8 mouse cellular contexts compared by ENCODE assay signal in the genomic region with DNA sequence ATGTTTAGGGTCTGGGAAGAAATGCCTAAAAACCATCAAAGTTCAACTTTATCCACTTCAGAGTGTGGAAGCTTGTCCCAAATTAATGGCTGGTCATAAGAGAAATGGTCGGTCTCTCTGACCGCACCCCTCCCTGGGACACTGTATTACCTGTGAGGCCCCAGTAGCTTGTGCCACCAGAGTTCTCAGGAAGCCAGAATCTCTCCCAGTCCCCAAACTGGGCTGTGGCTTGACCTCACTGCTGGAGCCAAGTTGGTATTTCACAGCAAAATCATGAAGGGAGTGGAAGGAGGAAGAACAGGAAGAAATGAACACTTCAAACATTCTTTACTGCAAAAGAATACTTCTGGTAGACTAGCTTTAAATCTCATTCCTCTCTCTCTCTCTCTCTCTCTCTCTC. TPM values are rescaled to one million over a fixed set of nuclear protein-coding genes. Genes with fewer than 3 reads are reported as not detected.
DNase-seq lines count a peak whose midpoint lies in the region; ATAC-seq and TF ChIP-seq lines count a peak whose summit lies in the region.

No protein-coding gene starts in this region.

- H3K4me2 ChIP-seq in lung, embryonic 14.5 days = peak overlapping the region; percentile 83
- H3K4me2 ChIP-seq in forebrain, embryonic 14.5 days (ENCODE audit: low read length) = peak overlapping the region; percentile 87
- peak overlapping the region; percentile 88 for H3K4me2 ChIP-seq in limb, embryonic 13.5 days (replicated peaks)

- 30% methylated on average over 2 of the region's 2 CpGs for WGBS in lung, embryonic 14.5 days
- WGBS in forebrain, embryonic 14.5 days = 31% methylated on average over 2 of the region's 2 CpGs
- 31% methylated on average over 2 of the region's 2 CpGs for WGBS in limb, embryonic 13.5 days
- WGBS in olfactory bulb, adult 2 months = 18% methylated on average over 2 of the region's 2 CpGs

- no peak for ATAC-seq in lung, embryonic 14.5 days (ENCODE audit: insufficient read depth)
- no peak for ATAC-seq in forebrain, embryonic 14.5 days
- ATAC-seq in limb, embryonic 13.5 days (ENCODE audit: low FRiP score, low read depth) = no peak

- DNase-seq in lung, embryonic 14.5 days = peak; percentile 44
- no peak for DNase-seq in lung, postnatal 14 days
- DNase-seq in forebrain, embryonic 14.5 days (ENCODE audit: low spot score) = no peak
- DNase-seq in thymus, postnatal 0 days (ENCODE audit: low spot score) = no peak
- no peak for DNase-seq in left cerebral cortex, adult 11 months (ENCODE audit: low spot score)
- DNase-seq in embryo, embryonic 10.5 days (ENCODE audit: low spot score) = no peak

- no peak for TF ChIP-seq CTCF in lung, embryonic 14.5 days (IDR thresholded peaks at IDR 0.05; ENCODE audit: low read depth)
- no peak for TF ChIP-seq CTCF in olfactory bulb, adult 2 months (IDR thresholded peaks at IDR 0.05; ENCODE audit: insufficient read depth, low read depth, low read length)

- H3K4me3 ChIP-seq in lung, embryonic 14.5 days (ENCODE audit: low read depth, low read length) = peak overlapping the region; percentile 85
- H3K4me3 ChIP-seq in forebrain, embryonic 14.5 days (ENCODE audit: low read depth, low read length) = peak overlapping the region; percentile 89
- H3K4me3 ChIP-seq in limb, embryonic 13.5 days = peak overlapping the region; percentile 73
- H3K4me3 ChIP-seq in olfactory bulb, adult 2 months (ENCODE audit: insufficient read depth, low read depth, low read length) = peak overlapping the region; percentile 42

- H3K36me3 ChIP-seq in lung, embryonic 14.5 days (ENCODE audit: insufficient read depth) = peaks cover 31% of the 10 kb centered on the region
- H3K36me3 ChIP-seq in forebrain, embryonic 14.5 days (ENCODE audit: control insufficient read depth, insufficient read depth, low read length) = peaks cover 7% of the 10 kb centered on the region; the same call in 1 of the 2 replicates
- no peaks in the 10 kb centered on the region for H3K36me3 ChIP-seq in limb, embryonic 13.5 days

- TF ChIP-seq POLR2A in olfactory bulb, adult 2 months (IDR thresholded peaks at IDR 0.05; ENCODE audit: insufficient read depth, low read depth, low read length) = no peak

- no peaks in the 10 kb centered on the region for H3K9me3 ChIP-seq in lung, embryonic 14.5 days (ENCODE audit: low read depth, low read length)
- no peaks in the 10 kb centered on the region for H3K9me3 ChIP-seq in forebrain, embryonic 14.5 days (replicated peaks; ENCODE audit: control insufficient read depth, low read length)
- H3K9me3 ChIP-seq in limb, embryonic 13.5 days = no peaks in the 10 kb centered on the region

- 0 out of 2 replicates have a peak, but pooled peaks cover 8% of the 10 kb centered on the region for H3K4me1 ChIP-seq in lung, embryonic 14.5 days (ENCODE audit: insufficient read depth)
- peaks cover 47% of the 10 kb centered on the region for H3K4me1 ChIP-seq in forebrain, embryonic 14.5 days (ENCODE audit: control insufficient read depth, insufficient read depth, low read length)
- peaks cover 20% of the 10 kb centered on the region for H3K4me1 ChIP-seq in limb, embryonic 13.5 days
- peaks cover 8% of the 10 kb centered on the region; the same call in 1 of the 2 replicates for H3K4me1 ChIP-seq in olfactory bulb, adult 2 months (ENCODE audit: control insufficient read depth, insufficient read depth, low read length)

- peak overlapping the region; percentile 99 for H3K27ac ChIP-seq in lung, embryonic 14.5 days (ENCODE audit: low read depth)
- H3K27ac ChIP-seq in forebrain, embryonic 14.5 days (ENCODE audit: low read depth, low read length) = peak overlapping the region; percentile 99
- H3K27ac ChIP-seq in limb, embryonic 13.5 days = no peak overlapping the region
- peak overlapping the region; percentile 100 for H3K27ac ChIP-seq in olfactory bulb, adult 2 months (ENCODE audit: insufficient read depth, low read depth, low read length)

- 0 out of 2 replicates have a peak, but pooled peaks cover 5% of the 10 kb centered on the region for H3K27me3 ChIP-seq in lung, embryonic 14.5 days (ENCODE audit: insufficient read depth, low read length)
- no peaks in the 10 kb centered on the region for H3K27me3 ChIP-seq in forebrain, embryonic 14.5 days (replicated peaks; ENCODE audit: control insufficient read depth, insufficient read depth, low read length)
- H3K27me3 ChIP-seq in limb, embryonic 13.5 days = peaks cover 68% of the 10 kb centered on the region

- peak overlapping the region; percentile 100 for H3K9ac ChIP-seq in lung, embryonic 14.5 days
- H3K9ac ChIP-seq in forebrain, embryonic 14.5 days (ENCODE audit: low read length) = peak overlapping the region; percentile 100
- H3K9ac ChIP-seq in limb, embryonic 13.5 days = no peak overlapping the region

RNA-seq across cellular contexts. Expression of a gene that starts 9.6 kb away (rescaled TPM):
- 90.1 and 90.4 TPM in 2 replicates for polyA plus RNA-seq in lung, embryonic 14.5 days (2014; fragmentation: Nextera tagmentation; extraction: Ambion mirVana)
- 70.6 and 87.0 TPM in 2 replicates for polyA plus RNA-seq in forebrain, embryonic 14.5 days (2014; fragmentation: Nextera tagmentation; extraction: Ambion mirVana)
- 29.9 and 31.8 TPM in 2 replicates for polyA plus RNA-seq in limb, embryonic 13.5 days (2015; fragmentation: Nextera tagmentation; extraction: Ambion mirVana)
- polyA plus RNA-seq in olfactory bulb, adult 2 months (2012; ENCODE audit: insufficient read depth, insufficient read length, low replicate concordance, missing spikeins) = 125 and 1,127 TPM in 2 replicates
- 3.9 and 4.8 TPM in 2 replicates for polyA plus RNA-seq in thymus, postnatal 0 days (2015; fragmentation: Nextera tagmentation; extraction: Ambion mirVana)
